Mouse (Mus musculus) small intestine, adult 2 months (tissue): ENCODE data around the gene AW146154. TPM values are rescaled to one million over a fixed set of nuclear protein-coding genes. Genes with fewer than 3 reads are reported as not detected.
"Not testable (repeated sequence)": the region's sequence is repeated elsewhere in the genome, so short reads cannot be mapped to it uniquely, and the experiment has no call there.

Source experiments
- H3K27ac ChIP-seq: fragments of 200-500 bp; 2 replicates; pipeline ENCODE4 v1.5.1; 2012; ENCODE audit warnings: low read depth, low read length, control low read depth, inconsistent platforms; ENCODE audit not compliant: insufficient read depth
- H3K27me3 ChIP-seq: fragments of 200-500 bp; 2 replicates; pipeline ENCODE4 v1.6.1; 2012; ENCODE audit warnings: mild to moderate bottlenecking, moderate library complexity, low read length, inconsistent platforms; ENCODE audit not compliant: control insufficient read depth, insufficient read depth
- H3K36me3 ChIP-seq: fragments of 200-500 bp; 2 replicates; pipeline ENCODE4 v1.6.1; 2012; ENCODE audit warnings: mild to moderate bottlenecking, low read length, control low read depth, inconsistent platforms; ENCODE audit not compliant: control insufficient read depth, insufficient read depth
- H3K4me1 ChIP-seq: fragments of 200-500 bp; 2 replicates; pipeline ENCODE4 v1.6.1; 2012; ENCODE audit warnings: low read length, inconsistent platforms, mixed read lengths; ENCODE audit not compliant: control insufficient read depth, insufficient read depth, insufficient read length
- H3K4me3 ChIP-seq: fragments of 200-500 bp; 2 replicates; pipeline ENCODE4 v1.5.1; 2012; ENCODE audit warnings: low read depth, mild to moderate bottlenecking, control low read depth, inconsistent platforms, low read length, moderate library complexity
- CTCF ChIP-seq: fragments of 200-500 bp; IDR thresholded peaks from 2 replicates; pipeline ENCODE4 v1.5.1; 2012; ENCODE audit warnings: low read depth, mild to moderate bottlenecking, control low read depth, inconsistent platforms, low read length, moderate library complexity, mixed read lengths; ENCODE audit not compliant: insufficient replicate concordance, insufficient read length; ENCODE audit errors: extremely low read depth
- POLR2A ChIP-seq: fragments of 200-500 bp; IDR thresholded peaks from 2 replicates; pipeline ENCODE4 v1.6.1; 2012; ENCODE audit warnings: low read depth, mild to moderate bottlenecking, control low read depth, inconsistent platforms, low read length, moderate library complexity
- WGBS: fragments of 180-500 bp; shearing (Covaris S2); methylation state at CpG from one replicate; pipeline ENCODE4 v1.1.7; 2018; 5-methylcytosine and 5-hydroxymethylcytosine counted together
- polyA plus RNA-seq: library from polyadenylated mRNA; depleted of rRNA; stranded (reverse); fragments of >200 nt; gene quantifications from 2 replicates; pipeline ENCODE4 v1.2.3, GENCODE M21; 2012; rRNA removed

The AW146154 gene
- polyA plus RNA-seq, 1 experiment, result 2.0 TPM

GRCm38 (mm10) chr7:41497871-41498270 lies 1.8 kb downstream of the AW146154 start:
- Histone ChIP-seq H3K4me3 (no peak overlapping the region), H3K27me3 (no peaks in the 10 kb centered on the region), H3K27ac (no peak overlapping the region), H3K36me3 (no peaks in the 10 kb centered on the region), H3K4me1 (no peaks in the 10 kb centered on the region)
- no peak for TF ChIP-seq CTCF
- TF ChIP-seq POLR2A, result no peak
- WGBS, result 100% methylated on average over 2 of the region's 2 CpGs

GRCm38 (mm10) chr7:41451864-41452263 lies 47.8 kb downstream of the AW146154 start:
- Histone ChIP-seq H3K4me1 (no peaks in the 10 kb centered on the region), H3K27ac (no peak overlapping the region), H3K27me3 (no peaks in the 10 kb centered on the region), H3K36me3 (no peaks in the 10 kb centered on the region), H3K4me3 (no peak overlapping the region)
- 9% methylated on average over 10 of the region's 10 CpGs for WGBS
- TF ChIP-seq CTCF (no peak), POLR2A (no peak)

GRCm38 (mm10) chr7:41448596-41448995 lies 51.1 kb downstream of the AW146154 start, which contains the start of gene Vmn2r57:
Vmn2r57 (minus strand) TSS chr7:41448696.
- 71% methylated on average over 1 of the region's 1 CpGs for WGBS
- H3K4me3 ChIP-seq, H3K27me3 ChIP-seq, H3K27ac ChIP-seq, H3K36me3 ChIP-seq, H3K4me1 ChIP-seq: not testable (repeated sequence)

Other genes starting within 250 kb of the AW146154 start
- gene AI987944, start 106.5 kb downstream of the AW146154 start, polyA plus RNA-seq, result 0.32 and 1.6 TPM in 2 replicates
- gene Vmn2r57, start 51.2 kb downstream of the AW146154 start, polyA plus RNA-seq, result 0.01 TPM in 1 of 2 replicates, not detected in the other
- not detected in 2 replicates for gene Gm20449, start 473 bp downstream of the AW146154 start, polyA plus RNA-seq
- gene Gm6871, start 73.8 kb upstream of the AW146154 start, polyA plus RNA-seq, result not detected in 2 replicates
- gene 2610021A01Rik, start 99.3 kb upstream of the AW146154 start, polyA plus RNA-seq, result 0.36 and 0.68 TPM in 2 replicates
- 0.15 TPM in 1 of 2 replicates, not detected in the other for gene Zfp788, start 133.3 kb upstream of the AW146154 start, polyA plus RNA-seq